Mouse (Mus musculus): ENCODE measurements around the gene Ttll5.

GRCm38 (mm10) chr12:86095806-86096205 lies 271.3 kb downstream of the Ttll5 start:
- TF ChIP-seq CTCF (IDR thresholded peaks at IDR 0.05) (no peak), POLR2A (IDR thresholded peaks at IDR 0.05; ENCODE audit: insufficient read depth, low read depth, low read length) (no peak), EP300 (IDR thresholded peaks at IDR 0.05; ENCODE audit: insufficient read depth, low read depth, low read length) (no peak)
